Mouse (Mus musculus) ES-Bruce4 (cell line): ENCODE measurements around the gene S100a1.

ENCODE experiments used
- EP300 ChIP-seq: IDR thresholded peaks from 2 replicates; pipeline ENCODE4 v1.6.1; 2011; ENCODE audit warnings: low read depth, low read length; ENCODE audit not compliant: insufficient read depth
- POLR2A ChIP-seq: IDR thresholded peaks from one replicate; pipeline ENCODE4 v1.8.1; 2011; ENCODE audit warnings: low read length; ENCODE audit not compliant: insufficient read depth

GRCm38 (mm10) chr3:90491350-90491749, 22.8 kb downstream of the S100a1 start:
- TF ChIP-seq EP300 (no peak), POLR2A (no peak)
